Mouse (Mus musculus) heart, embryonic 12.5 days (tissue): ENCODE results near the gene Lhfp. TPM values are rescaled to one million over a fixed set of nuclear protein-coding genes. Genes with fewer than 3 reads are reported as not detected.

Source experiments
- ATAC-seq: fragments of 200-750 bp; cut with Nextera tagmentation; 2 replicates; pipeline ENCODE4 v1.8.0; 2017; ENCODE audit warnings: moderate TSS enrichment, moderate library complexity; ENCODE audit not compliant: insufficient number of reproducible peaks, low FRiP score
- H3K27ac ChIP-seq: fragments of 300-500 bp; sonication (generic); 2 replicates; pipeline ENCODE4 v1.5.1; 2016; ENCODE audit warnings: mild to moderate bottlenecking, moderate library complexity; ENCODE audit not compliant: poor library complexity, severe bottlenecking
- H3K27me3 ChIP-seq: fragments of 300-500 bp; sonication (generic); replicated peaks from 2 replicates; pipeline ENCODE4 v1.6.1; 2016; ENCODE audit warnings: mild to moderate bottlenecking, moderate library complexity
- H3K36me3 ChIP-seq: fragments of 300-500 bp; sonication (generic); 2 replicates; pipeline ENCODE4 v1.6.1; 2016; ENCODE audit warnings: mild to moderate bottlenecking, moderate library complexity
- H3K4me1 ChIP-seq: fragments of 300-500 bp; sonication (generic); replicated peaks from 2 replicates; pipeline ENCODE4 v1.6.1; 2016; ENCODE audit warnings: mild to moderate bottlenecking
- H3K4me2 ChIP-seq: fragments of 300-500 bp; sonication (generic); 2 replicates; pipeline ENCODE4 v1.6.1; 2016; ENCODE audit warnings: mild to moderate bottlenecking, moderate library complexity
- H3K4me3 ChIP-seq: fragments of 300-500 bp; sonication (generic); 2 replicates; pipeline ENCODE4 v1.5.1; 2016; ENCODE audit warnings: mild to moderate bottlenecking
- H3K9ac ChIP-seq: fragments of 300-500 bp; sonication (generic); 2 replicates; pipeline ENCODE4 v1.6.1; 2016; ENCODE audit warnings: mild to moderate bottlenecking, moderate library complexity
- H3K9me3 ChIP-seq: fragments of 300-500 bp; sonication (generic); replicated peaks from 2 replicates; pipeline ENCODE4 v1.6.1; 2016; ENCODE audit warnings: mild to moderate bottlenecking, moderate library complexity
- WGBS: fragments of 180-500 bp; shearing (Covaris S2); methylation state at CpG from one replicate; pipeline ENCODE4 v1.1.7; 2016; 5-methylcytosine and 5-hydroxymethylcytosine counted together
- polyA plus RNA-seq: library from polyadenylated mRNA; unstranded; fragments of >200 nt; fragmentation: Nextera tagmentation; extraction: Ambion mirVana; gene quantifications from 2 replicates; pipeline ENCODE4 v1.2.1, GENCODE M21; 2016

Gene Lhfp
- 80.4 and 84.9 TPM in 2 replicates for polyA plus RNA-seq

- Histone ChIP-seq H3K4me2 (peak within 1 kb of the TSS; percentile 86), H3K4me1 (peaks cover 40% of the 10 kb centered on the region), H3K27ac (peak within 1 kb of the TSS; percentile 94), H3K36me3 (peaks cover 8% of the 10 kb centered on the region), H3K27me3 (no peaks in the 10 kb centered on the region), H3K9me3 (no peaks in the 10 kb centered on the region), H3K9ac (peak within 1 kb of the TSS; percentile 89), H3K4me3 (peak within 1 kb of the TSS; percentile 80)
- under 1% methylated on average over 57 of the region's 58 CpGs for WGBS
- peak; percentile 90 for ATAC-seq
Measured at GRCm38 (mm10) chr3:53041411-53042239, at the start of gene Lhfp. Lhfp (plus strand) TSS chr3:53041528.

GRCm38 (mm10) chr3:52993296-52993695 is 48.0 kb upstream of the Lhfp start:
- Histone ChIP-seq H3K9ac (no peak overlapping the region), H3K36me3 (peaks cover 81% of the 10 kb centered on the region), H3K27me3 (no peaks in the 10 kb centered on the region), H3K4me1 (no peaks in the 10 kb centered on the region), H3K4me2 (no peak overlapping the region), H3K9me3 (no peaks in the 10 kb centered on the region), H3K4me3 (no peak overlapping the region), H3K27ac (no peak overlapping the region)
- WGBS, result 85% methylated on average over 10 of the region's 10 CpGs
- no peak for ATAC-seq

- H3K27ac ChIP-seq, result no peak overlapping the region
- no peak for ATAC-seq
- 78% methylated on average over 5 of the region's 5 CpGs for WGBS
- H3K27me3 ChIP-seq, result no peaks in the 10 kb centered on the region
- no peak overlapping the region for H3K9ac ChIP-seq
- H3K4me1 ChIP-seq, result peaks cover 4% of the 10 kb centered on the region; the same call in 1 of the 2 replicates
- no peak overlapping the region for H3K4me2 ChIP-seq
- no peaks in the 10 kb centered on the region for H3K9me3 ChIP-seq
- no peak overlapping the region for H3K4me3 ChIP-seq
- peaks cover 81% of the 10 kb centered on the region for H3K36me3 ChIP-seq
Measured at GRCm38 (mm10) chr3:52994666-52995065, 46.7 kb upstream of the Lhfp start.

GRCm38 (mm10) chr3:52996635-52997034 is 44.7 kb upstream of the Lhfp start:
- H3K4me3 ChIP-seq, result no peak overlapping the region
- WGBS, result 88% methylated on average over 5 of the region's 5 CpGs
- H3K27ac ChIP-seq, result no peak overlapping the region
- no peak for ATAC-seq
- no peak overlapping the region for H3K9ac ChIP-seq
- H3K4me2 ChIP-seq, result no peak overlapping the region
- H3K36me3 ChIP-seq, result peaks cover 82% of the 10 kb centered on the region
- no peaks in the 10 kb centered on the region for H3K9me3 ChIP-seq
- H3K27me3 ChIP-seq, result no peaks in the 10 kb centered on the region
- peaks cover 4% of the 10 kb centered on the region; the same call in 1 of the 2 replicates for H3K4me1 ChIP-seq

GRCm38 (mm10) chr3:52997381-52997780 is 43.9 kb upstream of the Lhfp start:
- Histone ChIP-seq H3K27ac (no peak overlapping the region), H3K4me3 (no peak overlapping the region), H3K4me1 (peaks cover 4% of the 10 kb centered on the region; the same call in 1 of the 2 replicates), H3K36me3 (peaks cover 84% of the 10 kb centered on the region), H3K27me3 (no peaks in the 10 kb centered on the region), H3K9me3 (no peaks in the 10 kb centered on the region), H3K4me2 (no peak overlapping the region), H3K9ac (no peak overlapping the region)
- no peak for ATAC-seq
- WGBS, result 63% methylated on average over 1 of the region's 1 CpGs

- Histone ChIP-seq H3K9ac (no peak overlapping the region), H3K4me1 (peaks cover 4% of the 10 kb centered on the region; the same call in 1 of the 2 replicates), H3K9me3 (no peaks in the 10 kb centered on the region), H3K27ac (no peak overlapping the region), H3K4me2 (no peak overlapping the region), H3K27me3 (no peaks in the 10 kb centered on the region), H3K36me3 (peaks cover 73% of the 10 kb centered on the region), H3K4me3 (no peak overlapping the region)
- no peak for ATAC-seq
- 64% methylated on average over 15 of the region's 15 CpGs for WGBS
Measured at GRCm38 (mm10) chr3:52999016-52999744, 42.1 kb upstream of the Lhfp start.

- no peak overlapping the region for H3K4me2 ChIP-seq
- H3K27ac ChIP-seq, result no peak overlapping the region
- no peak overlapping the region for H3K4me3 ChIP-seq
- H3K4me1 ChIP-seq, result peaks cover 4% of the 10 kb centered on the region; the same call in 1 of the 2 replicates
- H3K27me3 ChIP-seq, result no peaks in the 10 kb centered on the region
- H3K36me3 ChIP-seq, result peaks cover 72% of the 10 kb centered on the region
- H3K9ac ChIP-seq, result no peak overlapping the region
- WGBS, result 71% methylated on average over 3 of the region's 3 CpGs
- no peak for ATAC-seq
- H3K9me3 ChIP-seq, result no peaks in the 10 kb centered on the region
Measured at GRCm38 (mm10) chr3:52999996-53000395, 41.3 kb upstream of the Lhfp start.

GRCm38 (mm10) chr3:53002076-53002475 is 39.3 kb upstream of the Lhfp start:
- ATAC-seq, result no peak
- WGBS, result 63% methylated on average over 6 of the region's 6 CpGs
- no peaks in the 10 kb centered on the region for H3K27me3 ChIP-seq
- H3K9me3 ChIP-seq, result no peaks in the 10 kb centered on the region
- peaks cover 73% of the 10 kb centered on the region for H3K36me3 ChIP-seq
- H3K4me1 ChIP-seq, result peaks cover 4% of the 10 kb centered on the region; the same call in 1 of the 2 replicates
- H3K27ac ChIP-seq, result no peak overlapping the region
- no peak overlapping the region for H3K9ac ChIP-seq
- no peak overlapping the region for H3K4me3 ChIP-seq
- no peak overlapping the region for H3K4me2 ChIP-seq

- no peak overlapping the region for H3K27ac ChIP-seq
- peaks cover 73% of the 10 kb centered on the region for H3K36me3 ChIP-seq
- no peak for ATAC-seq
- 67% methylated on average over 2 of the region's 2 CpGs for WGBS
- no peaks in the 10 kb centered on the region for H3K4me1 ChIP-seq
- no peaks in the 10 kb centered on the region for H3K27me3 ChIP-seq
- no peak overlapping the region for H3K9ac ChIP-seq
- H3K4me3 ChIP-seq, result no peak overlapping the region
- no peak overlapping the region for H3K4me2 ChIP-seq
- H3K9me3 ChIP-seq, result no peaks in the 10 kb centered on the region
Measured at GRCm38 (mm10) chr3:53004406-53005114, 36.8 kb upstream of the Lhfp start.

GRCm38 (mm10) chr3:53007411-53007810 is 33.9 kb upstream of the Lhfp start:
- no peak for ATAC-seq
- H3K36me3 ChIP-seq, result peaks cover 64% of the 10 kb centered on the region
- WGBS, result 84% methylated on average over 8 of the region's 8 CpGs
- H3K27me3 ChIP-seq, result no peaks in the 10 kb centered on the region
- H3K4me3 ChIP-seq, result no peak overlapping the region
- H3K27ac ChIP-seq, result no peak overlapping the region
- H3K4me1 ChIP-seq, result no peaks in the 10 kb centered on the region
- no peaks in the 10 kb centered on the region for H3K9me3 ChIP-seq
- H3K9ac ChIP-seq, result no peak overlapping the region
- no peak overlapping the region for H3K4me2 ChIP-seq
